Mouse (Mus musculus): ENCODE data around the gene Lrrc2. TPM values are rescaled to one million over a fixed set of nuclear protein-coding genes. Genes with fewer than 3 reads are reported as not detected.

Gene Lrrc2
- not detected in 2 replicates for polyA plus RNA-seq (2012; rRNA removed)

DNA sequence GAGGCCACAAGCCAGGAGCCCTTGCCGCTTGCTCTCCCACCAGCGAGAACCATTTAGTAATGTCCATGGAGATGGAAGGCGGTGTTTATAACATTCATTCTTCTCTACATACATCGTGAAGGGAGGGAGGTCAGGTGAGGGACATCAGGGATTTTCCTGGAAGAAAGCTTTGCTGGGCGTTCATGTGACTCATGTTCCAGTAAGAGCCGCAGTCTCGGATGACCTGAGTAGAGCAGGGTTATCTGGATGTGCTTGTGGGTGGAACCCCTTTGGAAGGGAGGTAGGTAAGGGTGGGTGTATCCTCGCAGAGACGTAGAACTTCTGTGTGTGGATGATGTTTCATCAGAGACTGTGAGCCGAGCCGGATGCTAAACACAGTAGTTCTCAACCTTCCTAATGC lies at the start of gene Lrrc2:
TSS of gene Lrrc2 (plus strand) at position 149 of the 400 bp plus-strand sequence.
- Histone ChIP-seq H3K27ac (ENCODE audit: insufficient read depth, low read depth, low read length) (no peak within 1 kb of the TSS), H3K27me3 (ENCODE audit: control insufficient read depth, insufficient read depth, low read length) (0 out of 2 replicates have a peak, but pooled peaks cover 6% of the 10 kb centered on the region), H3K4me1 (ENCODE audit: control insufficient read depth, insufficient read depth, insufficient read length, low read length) (no peaks in the 10 kb centered on the region), H3K36me3 (ENCODE audit: control insufficient read depth, insufficient read depth, low read length) (no peaks in the 10 kb centered on the region), H3K4me3 (ENCODE audit: low read depth, low read length) (no peak within 1 kb of the TSS)
- TF ChIP-seq POLR2A (IDR thresholded peaks at IDR 0.05; ENCODE audit: low read depth, low read length) (no peak), CTCF (IDR thresholded peaks at IDR 0.05; ENCODE audit: extremely low read depth, insufficient read length, insufficient replicate concordance, low read depth, low read length) (no peak)
- 68% methylated on average over 11 of the region's 11 CpGs for WGBS

DNA sequence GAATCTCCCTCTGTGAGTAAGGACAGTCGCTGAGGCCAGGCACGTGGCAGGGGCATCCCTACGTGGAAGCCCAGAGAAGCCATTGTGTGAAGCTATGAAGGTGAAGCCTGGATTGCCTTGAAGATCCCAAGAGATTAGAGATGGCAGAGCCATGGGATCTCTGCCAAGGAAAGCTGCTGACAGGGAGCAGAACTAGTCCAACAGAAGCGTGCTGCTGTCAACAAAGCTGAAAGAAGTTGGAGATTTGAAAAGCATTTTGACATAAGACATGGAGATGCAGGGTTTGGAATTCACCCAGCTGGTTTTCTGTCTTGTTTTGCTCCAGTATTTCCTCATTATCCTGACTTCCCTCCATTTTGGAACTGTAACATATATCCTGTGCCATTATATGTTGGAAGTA lies 49.1 kb upstream of the Lrrc2 start:
- Histone ChIP-seq H3K27ac (ENCODE audit: insufficient read depth, low read depth, low read length) (no peak overlapping the region), H3K4me3 (ENCODE audit: low read depth, low read length) (no peak overlapping the region), H3K36me3 (ENCODE audit: control insufficient read depth, insufficient read depth, low read length) (peaks cover 6% of the 10 kb centered on the region; the same call in 1 of the 2 replicates), H3K4me1 (ENCODE audit: control insufficient read depth, insufficient read depth, insufficient read length, low read length) (no peaks in the 10 kb centered on the region), H3K27me3 (ENCODE audit: control insufficient read depth, insufficient read depth, low read length) (no peaks in the 10 kb centered on the region)
- TF ChIP-seq POLR2A (IDR thresholded peaks at IDR 0.05; ENCODE audit: low read depth, low read length) (no peak), CTCF (IDR thresholded peaks at IDR 0.05; ENCODE audit: extremely low read depth, insufficient read length, insufficient replicate concordance, low read depth, low read length) (no peak)
- 81% methylated on average over 4 of the region's 4 CpGs for WGBS

- Histone ChIP-seq H3K27me3 (ENCODE audit: control insufficient read depth, insufficient read depth, low read length) (no peaks in the 10 kb centered on the region), H3K4me3 (ENCODE audit: low read depth, low read length) (no peak overlapping the region), H3K36me3 (ENCODE audit: control insufficient read depth, insufficient read depth, low read length) (no peaks in the 10 kb centered on the region), H3K27ac (ENCODE audit: insufficient read depth, low read depth, low read length) (no peak overlapping the region), H3K4me1 (ENCODE audit: control insufficient read depth, insufficient read depth, insufficient read length, low read length) (no peaks in the 10 kb centered on the region)
- WGBS: 84% methylated on average over 11 of the region's 11 CpGs
- TF ChIP-seq POLR2A (IDR thresholded peaks at IDR 0.05; ENCODE audit: low read depth, low read length) (no peak), CTCF (IDR thresholded peaks at IDR 0.05; ENCODE audit: extremely low read depth, insufficient read length, insufficient replicate concordance, low read depth, low read length) (no peak)
These were observed 44.0 kb upstream of the Lrrc2 start for GRCm38 (mm10) chr9:110907201-110907837.

GRCm38 (mm10) chr9:110907838-110908630 lies 43.3 kb upstream of the Lrrc2 start:
- Histone ChIP-seq H3K27ac (ENCODE audit: insufficient read depth, low read depth, low read length) (no peak overlapping the region), H3K27me3 (ENCODE audit: control insufficient read depth, insufficient read depth, low read length) (no peaks in the 10 kb centered on the region), H3K36me3 (ENCODE audit: control insufficient read depth, insufficient read depth, low read length) (no peaks in the 10 kb centered on the region), H3K4me1 (ENCODE audit: control insufficient read depth, insufficient read depth, insufficient read length, low read length) (no peaks in the 10 kb centered on the region), H3K4me3 (ENCODE audit: low read depth, low read length) (no peak overlapping the region)
- 64% methylated on average over 4 of the region's 4 CpGs for WGBS
- no peak for TF ChIP-seq CTCF (IDR thresholded peaks at IDR 0.05; ENCODE audit: extremely low read depth, insufficient read length, insufficient replicate concordance, low read depth, low read length)
- no peak for TF ChIP-seq POLR2A (IDR thresholded peaks at IDR 0.05; ENCODE audit: low read depth, low read length)

DNA sequence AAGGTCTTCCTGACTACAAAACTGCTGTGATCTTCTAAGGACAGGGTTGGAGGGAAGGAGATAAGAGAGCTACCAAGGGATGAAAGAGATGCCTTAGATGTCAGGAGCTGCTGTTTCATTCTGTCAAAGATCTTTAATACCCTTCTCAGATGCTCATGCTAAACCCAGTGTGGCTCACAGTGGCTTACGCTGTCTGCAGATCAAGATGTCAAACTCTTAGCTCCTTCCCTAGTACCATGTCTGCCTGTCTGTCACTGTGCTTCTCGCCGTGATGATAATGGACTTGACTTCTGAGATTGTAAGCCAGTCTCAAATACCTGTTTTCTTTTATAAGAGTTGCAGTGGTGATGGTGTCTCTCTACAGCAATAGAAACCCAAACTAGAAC lies 42.7 kb upstream of the Lrrc2 start:
- WGBS: 90% methylated on average over 3 of the region's 3 CpGs
- Histone ChIP-seq H3K27ac (ENCODE audit: insufficient read depth, low read depth, low read length) (no peak overlapping the region), H3K4me1 (ENCODE audit: control insufficient read depth, insufficient read depth, insufficient read length, low read length) (no peaks in the 10 kb centered on the region), H3K36me3 (ENCODE audit: control insufficient read depth, insufficient read depth, low read length) (no peaks in the 10 kb centered on the region), H3K27me3 (ENCODE audit: control insufficient read depth, insufficient read depth, low read length) (no peaks in the 10 kb centered on the region), H3K4me3 (ENCODE audit: low read depth, low read length) (no peak overlapping the region)
- no peak for TF ChIP-seq CTCF (IDR thresholded peaks at IDR 0.05; ENCODE audit: extremely low read depth, insufficient read length, insufficient replicate concordance, low read depth, low read length)
- no peak for TF ChIP-seq POLR2A (IDR thresholded peaks at IDR 0.05; ENCODE audit: low read depth, low read length)

- Histone ChIP-seq H3K4me3 (ENCODE audit: low read depth, low read length) (no peak overlapping the region), H3K27me3 (ENCODE audit: control insufficient read depth, insufficient read depth, low read length) (no peaks in the 10 kb centered on the region), H3K4me1 (ENCODE audit: control insufficient read depth, insufficient read depth, insufficient read length, low read length) (no peaks in the 10 kb centered on the region), H3K36me3 (ENCODE audit: control insufficient read depth, insufficient read depth, low read length) (no peaks in the 10 kb centered on the region), H3K27ac (ENCODE audit: insufficient read depth, low read depth, low read length) (no peak overlapping the region)
- TF ChIP-seq CTCF (IDR thresholded peaks at IDR 0.05; ENCODE audit: extremely low read depth, insufficient read length, insufficient replicate concordance, low read depth, low read length): no peak
- no peak for TF ChIP-seq POLR2A (IDR thresholded peaks at IDR 0.05; ENCODE audit: low read depth, low read length)
- WGBS: 67% methylated on average over 6 of the region's 6 CpGs
These were observed 41.9 kb upstream of the Lrrc2 start for GRCm38 (mm10) chr9:110909371-110909967.
